Mouse (Mus musculus) thymus, adult 2 months (tissue): ENCODE results near the gene Rreb1.

ENCODE experiments used
- CTCF ChIP-seq: fragments of 200-500 bp; IDR thresholded peaks from 2 replicates; pipeline ENCODE4 v1.5.1; 2012; ENCODE audit warnings: mild to moderate bottlenecking, control low read depth, low read length, moderate library complexity, borderline replicate concordance; ENCODE audit not compliant: control insufficient read depth, poor library complexity, insufficient read depth; ENCODE audit errors: extremely low read depth
- POLR2A ChIP-seq: fragments of 200-500 bp; IDR thresholded peaks from 2 replicates; pipeline ENCODE4 v1.6.1; 2012; ENCODE audit warnings: mild to moderate bottlenecking, low read length, control low read depth, moderate library complexity; ENCODE audit not compliant: control insufficient read depth, poor library complexity, insufficient read depth; ENCODE audit errors: extremely low read depth

GRCm38 (mm10) chr13:37886024-37886423 is 107.8 kb downstream of the Rreb1 start:
- TF ChIP-seq CTCF (no peak), POLR2A (no peak)
